Mouse (Mus musculus) Muller cell, postnatal 12 days (primary cell): ENCODE measurements at regions not wholly inside any gene's neighbourhood (a gene's known extent, or its start where the extent isn't known, plus 50 kb on each side); places are given as distances from the start of the nearest gene placed in this dataset.

ENCODE experiments used
- DNase-seq: peaks from one replicate; pipeline ENCODE4 v3.0.0-alpha.2; 2015; ENCODE audit errors: inconsistent ontology term

DNA sequence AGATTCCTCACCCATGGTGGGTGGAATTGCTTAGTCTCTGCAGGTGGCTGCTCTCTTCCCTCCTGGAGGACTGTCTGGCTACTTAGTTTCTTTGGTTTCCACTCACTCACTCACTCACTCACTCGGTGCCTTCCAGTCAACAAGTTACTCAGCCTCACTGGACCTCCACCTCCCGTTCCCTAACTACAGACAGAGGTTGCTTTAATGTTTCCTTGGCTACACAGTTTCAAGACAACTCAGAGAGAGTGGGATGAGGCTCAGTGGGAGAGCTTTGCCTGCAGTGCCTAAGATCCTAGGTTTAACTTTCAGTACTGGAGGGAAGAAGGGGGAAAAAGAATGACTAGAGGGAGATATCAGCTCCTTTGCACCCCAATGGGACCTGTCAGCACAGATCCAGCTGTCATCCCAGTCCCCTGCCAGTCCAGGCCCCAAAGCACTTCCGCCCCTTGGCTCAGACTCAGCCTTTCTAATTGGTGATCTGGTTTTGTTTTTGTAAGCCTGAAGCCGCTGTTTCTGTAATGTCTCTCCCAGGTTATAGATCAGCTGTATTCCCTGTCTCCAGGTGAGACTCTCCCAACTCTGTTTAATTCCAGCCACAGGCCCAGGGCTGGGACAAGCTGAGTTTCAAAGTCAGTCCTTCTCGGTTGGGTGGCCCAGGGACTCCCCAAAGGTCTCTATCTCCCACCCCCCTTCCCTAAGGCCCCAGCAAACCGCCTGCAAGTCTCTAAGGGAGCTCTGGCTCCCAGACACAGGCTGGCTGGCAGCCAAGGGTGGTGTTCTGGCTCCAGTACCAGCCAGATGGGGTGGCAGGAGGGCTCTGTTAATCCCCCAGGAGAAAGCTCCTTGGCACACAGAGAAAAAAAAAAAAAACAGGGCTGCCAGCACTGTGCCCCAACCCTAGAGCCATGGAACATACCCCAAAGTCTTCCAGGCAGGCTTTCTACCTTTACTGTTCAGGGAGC, 60.5 kb upstream of the Cdon start:
- DNase-seq = peak; percentile 57

DNA sequence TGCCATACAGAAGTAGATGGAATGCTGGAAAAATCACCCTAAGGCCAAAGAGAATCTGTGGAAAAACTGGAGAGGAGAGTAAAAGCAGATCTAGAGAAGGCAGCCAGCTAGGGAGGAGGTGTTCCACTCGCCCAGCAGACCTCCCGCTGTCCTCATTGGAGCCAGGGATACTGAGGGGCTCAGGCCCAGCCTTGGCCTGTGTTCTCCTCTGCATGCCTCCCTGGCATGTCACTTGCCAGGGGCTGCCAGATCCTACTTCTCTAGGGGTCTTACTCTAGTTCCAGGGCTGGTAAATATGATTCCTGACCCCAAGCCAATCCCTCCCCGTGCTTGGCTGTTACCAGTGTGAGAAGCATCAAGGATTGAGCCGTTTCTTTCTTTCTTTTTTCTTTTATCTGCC, 59.5 kb upstream of the Cdon start:
- no peak for DNase-seq

DNA sequence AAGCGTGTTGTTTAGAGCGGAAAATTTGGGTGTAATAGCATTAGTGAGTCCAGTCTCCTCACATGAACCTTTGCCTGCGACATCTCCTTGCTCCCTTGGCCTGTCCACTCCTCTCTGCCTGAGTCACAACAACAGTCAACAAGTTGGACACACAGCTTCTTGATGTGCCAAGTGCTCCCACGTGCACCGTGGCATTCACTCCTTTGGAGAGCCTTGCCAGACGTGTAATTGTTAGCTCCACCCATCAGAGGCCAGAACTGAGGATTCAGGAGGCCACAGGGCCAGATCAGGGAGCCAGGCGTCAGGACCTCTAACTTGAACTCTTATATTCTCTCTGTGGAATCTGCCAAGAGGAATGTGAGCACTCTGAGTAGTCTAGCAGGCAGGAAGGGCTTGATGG, 58.7 kb upstream of the Cdon start:
- DNase-seq = peak; percentile 68

DNA sequence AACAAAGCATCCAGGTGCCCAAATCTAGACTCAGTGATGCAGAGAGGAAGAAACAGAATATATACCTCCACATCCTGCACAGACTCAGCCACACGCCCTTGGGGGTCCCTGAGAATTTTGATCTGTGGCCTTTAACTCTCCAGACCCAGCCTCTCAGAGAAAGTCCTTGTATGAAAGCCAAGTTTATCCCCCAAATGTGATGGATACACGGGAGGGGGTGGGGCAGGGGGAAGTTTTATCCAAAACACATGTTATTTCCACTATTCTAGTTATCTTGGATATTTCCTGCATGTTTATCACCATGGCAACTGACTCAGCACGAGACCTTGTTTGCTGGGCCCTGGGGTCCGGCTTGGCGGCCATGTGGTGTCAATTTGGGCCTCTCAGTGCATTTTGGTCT, 57.8 kb upstream of the Cdon start:
- no peak for DNase-seq

DNA sequence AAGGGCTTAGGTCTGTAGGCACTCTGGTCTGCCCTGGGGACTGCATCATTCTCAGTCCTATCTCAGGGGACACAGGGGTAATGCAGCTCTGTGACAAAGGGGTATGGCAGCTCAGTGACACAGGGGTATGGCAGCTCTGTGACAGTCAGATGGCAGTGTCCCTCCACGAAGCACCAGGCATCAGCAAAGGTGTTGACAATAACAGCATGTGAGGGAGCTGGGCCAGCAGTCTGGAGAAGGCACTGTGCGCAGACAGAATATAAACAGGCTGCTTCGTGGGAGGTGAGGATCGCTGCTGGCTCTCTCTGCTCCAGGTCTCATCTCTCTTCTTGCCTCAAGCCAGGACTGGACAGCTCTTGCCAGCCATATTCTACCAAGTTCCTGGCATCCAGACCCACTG, 57.0 kb upstream of the Cdon start:
- DNase-seq = no peak

DNA sequence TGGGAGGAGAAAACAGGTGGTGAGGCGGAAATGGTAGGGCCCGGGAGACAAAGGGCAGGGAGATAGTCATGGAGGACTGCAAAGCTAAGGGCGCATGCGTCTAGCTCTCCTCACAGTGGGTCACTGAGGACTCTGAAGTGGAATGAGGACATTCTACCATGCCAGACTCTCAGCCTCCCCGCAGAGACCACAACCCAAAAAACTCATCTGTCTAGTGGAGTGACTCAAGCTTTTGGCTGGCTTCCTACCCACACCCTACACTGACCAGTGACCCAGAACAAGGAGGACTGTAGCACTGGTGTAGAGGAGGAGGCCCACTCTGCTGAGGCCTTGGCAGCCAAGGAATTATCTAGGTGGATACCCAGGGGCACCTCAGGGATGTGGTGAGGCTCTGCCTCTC, 55.0 kb upstream of the Cdon start:
- DNase-seq = peak; percentile 94

DNA sequence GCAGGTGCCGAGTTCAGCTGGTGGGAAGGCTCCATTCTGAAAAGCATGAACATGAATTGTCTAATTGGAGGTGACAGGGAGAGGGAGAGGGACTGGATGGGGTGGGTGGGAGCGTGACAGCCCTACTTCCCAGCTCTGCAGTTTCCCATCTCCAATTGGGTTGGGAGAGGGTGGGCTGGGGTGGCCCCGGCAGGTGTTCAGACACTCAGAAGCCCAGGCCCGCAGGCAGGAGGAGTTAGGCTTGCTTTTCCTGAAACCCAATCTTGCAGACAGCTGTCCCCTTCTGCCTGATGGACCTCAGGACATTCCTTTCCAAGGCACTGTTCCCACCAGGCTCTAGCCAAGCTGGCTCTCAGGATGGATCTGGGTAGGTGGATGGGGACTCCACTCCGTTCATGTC, 51.9 kb upstream of the Cdon start:
- peak; percentile 87 for DNase-seq

DNA sequence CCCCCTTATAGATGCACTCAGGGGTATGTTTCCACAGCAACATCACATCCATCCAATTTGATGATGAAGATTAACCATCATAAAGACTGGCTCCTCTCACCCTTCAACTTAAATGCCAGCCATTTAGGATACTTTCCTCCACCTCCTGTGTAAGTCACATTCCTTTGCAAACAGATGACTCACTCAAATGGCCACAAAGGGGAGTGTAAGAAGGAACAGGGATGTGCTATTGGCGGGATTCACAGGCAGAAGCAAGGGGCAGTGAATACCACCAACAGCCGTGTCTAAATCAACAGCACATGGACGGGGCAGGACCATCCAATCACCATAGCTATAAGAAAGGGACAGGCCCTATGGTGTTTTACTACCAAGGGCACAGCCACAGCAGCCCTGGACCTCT, 50.9 kb upstream of the Cdon start:
- peak; percentile 59 for DNase-seq

DNA sequence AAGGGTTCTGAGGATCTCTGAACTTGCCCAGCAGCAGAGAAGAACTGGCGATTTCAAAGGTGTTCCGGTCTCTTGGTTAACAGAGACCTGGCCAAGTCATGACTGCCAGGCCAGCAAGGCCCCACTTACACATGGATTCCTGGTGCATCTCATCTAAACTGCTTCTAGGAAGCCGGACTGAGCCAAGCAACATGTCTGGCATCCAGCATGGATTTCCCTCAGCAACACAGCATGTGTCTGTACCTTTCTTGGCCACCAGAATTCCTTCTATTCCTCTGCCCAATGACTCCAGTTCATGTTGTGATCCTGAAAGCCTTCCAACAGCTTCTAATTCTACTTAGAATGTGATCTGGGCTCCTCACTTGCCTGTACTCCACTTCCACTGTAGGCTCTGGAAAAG, 50.0 kb upstream of the Cdon start:
- peak; percentile 19 for DNase-seq
